Mouse (Mus musculus) liver, postnatal 0 days (tissue): Measurements from ENCODE around the gene Fzd4.

Experiments used
- CTCF ChIP-seq: sonication (generic); IDR thresholded peaks from 2 replicates; pipeline ENCODE4 v1.5.1; 2016; ENCODE audit warnings: antibody characterized with exemption, low read depth
- EP300 ChIP-seq: IDR thresholded peaks from 2 replicates; pipeline ENCODE4 v1.6.1; 2016; ENCODE audit warnings: antibody characterized with exemption, low read depth, mild to moderate bottlenecking

DNA sequence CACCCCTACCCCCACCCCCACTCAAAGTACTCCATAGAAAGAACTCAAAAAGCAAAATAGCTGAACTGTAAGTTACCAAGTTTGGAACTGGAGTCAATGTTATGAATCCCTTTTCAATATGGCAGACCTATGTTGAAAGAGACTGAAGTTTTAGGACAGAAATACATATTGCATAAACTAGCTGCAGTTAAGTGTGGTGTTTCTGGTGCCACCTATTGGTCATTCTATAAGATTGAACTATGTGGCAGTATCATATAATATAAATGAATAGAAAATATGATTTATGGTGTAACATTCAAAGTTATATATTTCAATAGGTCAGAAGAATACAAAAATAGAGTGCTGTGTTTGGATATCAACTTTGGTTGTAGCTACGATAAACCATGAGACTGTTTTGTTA, 11.3 kb upstream of the Fzd4 start:
- peak; percentile 45 for TF ChIP-seq CTCF
- TF ChIP-seq EP300 = no peak
